Mouse (Mus musculus) bone marrow macrophage, adult 2 months (primary cell): ENCODE results near the gene Gm11562.

Experiments
- CTCF ChIP-seq: IDR thresholded peaks from 2 replicates; pipeline ENCODE4 v1.5.1; 2012; ENCODE audit warnings: low read depth, mild to moderate bottlenecking, low read length, moderate library complexity
- POLR2A ChIP-seq: IDR thresholded peaks from 2 replicates; pipeline ENCODE4 v1.6.1; 2012; ENCODE audit warnings: mild to moderate bottlenecking, low read depth, low read length, borderline replicate concordance

DNA sequence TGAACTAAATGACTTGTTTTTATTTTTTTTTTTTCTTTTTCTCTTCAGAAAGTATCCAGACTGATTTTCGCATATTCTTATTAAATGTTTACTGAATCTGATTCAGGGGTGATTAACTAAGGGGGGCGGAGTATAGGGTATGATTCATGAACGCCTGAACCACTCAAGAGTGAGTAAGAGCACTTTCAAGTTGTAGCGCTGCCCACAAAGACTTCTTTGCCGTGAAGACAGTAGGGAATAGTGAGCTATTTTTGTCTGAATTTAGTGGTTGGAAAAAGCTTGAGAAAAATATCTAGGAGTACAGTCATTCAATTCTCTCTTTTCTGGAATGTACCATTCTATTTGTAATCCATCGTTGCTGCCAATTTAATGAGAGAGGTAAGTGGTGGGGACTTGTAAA is 38.7 kb downstream of the Gm11562 start:
- TF ChIP-seq CTCF (no peak), POLR2A (no peak)
